Mouse (Mus musculus): ENCODE results near the gene Ssc4d.
A peak's percentile ranks its signal among the peaks of the same experiment; 100 is the strongest.

Ssc4d gene

GRCm38 (mm10) chr5:135935641-135936190 is 38.6 kb downstream of the Ssc4d start:
- DNase-seq, result no peak

- DNase-seq, result no peak
Measured at GRCm38 (mm10) chr5:135935176-135935523, 39.2 kb downstream of the Ssc4d start.

- DNase-seq, result peak; percentile 98 to 99
Measured at GRCm38 (mm10) chr5:135934481-135935175, 39.7 kb downstream of the Ssc4d start, which contains the start of gene Ywhag. Ywhag (minus strand) TSS chr5:135934616.

- DNase-seq, result peak in 1 of 2 experiments; percentile 85
Measured at GRCm38 (mm10) chr5:135933900-135934441, 40.4 kb downstream of the Ssc4d start.

- no peak for DNase-seq
Measured at GRCm38 (mm10) chr5:135933222-135933899, 41.0 kb downstream of the Ssc4d start.

- DNase-seq, result no peak
Measured at GRCm38 (mm10) chr5:135932359-135932758, 42.0 kb downstream of the Ssc4d start.

- DNase-seq, result no peak
Measured at GRCm38 (mm10) chr5:135931526-135931925, 42.8 kb downstream of the Ssc4d start.

GRCm38 (mm10) chr5:135929685-135930424 is 44.5 kb downstream of the Ssc4d start:
- no peak for DNase-seq

GRCm38 (mm10) chr5:135923901-135924300 is 50.4 kb downstream of the Ssc4d start:
- no peak for DNase-seq

- peak in 1 of 2 experiments; percentile 4 for DNase-seq
Measured at GRCm38 (mm10) chr5:135919902-135920301, 54.4 kb downstream of the Ssc4d start.

- peak in 1 of 2 experiments; percentile 4 for DNase-seq
Measured at GRCm38 (mm10) chr5:135918593-135918992, 55.7 kb downstream of the Ssc4d start.

GRCm38 (mm10) chr5:135918059-135918437 is 56.3 kb downstream of the Ssc4d start:
- DNase-seq, result peak in 1 of 2 experiments; percentile 5

GRCm38 (mm10) chr5:135917327-135918058 is 56.8 kb downstream of the Ssc4d start:
- peak in 1 of 2 experiments; percentile 10 for DNase-seq

GRCm38 (mm10) chr5:135916601-135917000 is 57.7 kb downstream of the Ssc4d start:
- peak; percentile 84 to 87 for DNase-seq

GRCm38 (mm10) chr5:135916051-135916565 is 58.2 kb downstream of the Ssc4d start:
- no peak for DNase-seq

- peak; percentile 61 to 67 for DNase-seq
Measured at GRCm38 (mm10) chr5:135914156-135914555, 60.2 kb downstream of the Ssc4d start.

GRCm38 (mm10) chr5:135913201-135913600 is 61.1 kb downstream of the Ssc4d start:
- no peak for DNase-seq

GRCm38 (mm10) chr5:135911633-135912220 is 62.6 kb downstream of the Ssc4d start:
- DNase-seq, result no peak

GRCm38 (mm10) chr5:135910813-135911212 is 63.5 kb downstream of the Ssc4d start:
- no peak for DNase-seq
